ENCODE assay signal across 12 mouse cellular contexts in genomic region chr5:75976696-75977095, GRCm38 (mm10). TPM values are rescaled to one million over a fixed set of nuclear protein-coding genes. Genes with fewer than 3 reads are reported as not detected.
A peak's percentile ranks its signal among the peaks of the same experiment; 100 is the strongest.
DNase-seq lines count a peak whose midpoint lies in the region; ATAC-seq lines count a peak whose summit lies in the region.
"Had no signal": no experiment of that assay in that cellular context is flagged by ENCODE, and none has a peak within 500 bp of the region (broad histone marks: within the 10 kb centered on the region; RNA-seq: fewer than 3 reads in every experiment).

No protein-coding gene starts in this region.

- peak overlapping the region; percentile 68 for H3K4me3 ChIP-seq in heart, embryonic 15.5 days
- peak overlapping the region; percentile 72 for H3K4me3 ChIP-seq in embryonic facial prominence, embryonic 10.5 days
- H3K4me3 ChIP-seq in hindbrain, embryonic 15.5 days = peak overlapping the region; percentile 19
- peak overlapping the region; percentile 17; the same call in 1 of the 2 replicates for H3K4me3 ChIP-seq in midbrain, embryonic 12.5 days
- H3K4me3 ChIP-seq: myocyte had no signal

- DNase-seq in heart, postnatal 14 days = no peak
- DNase-seq in embryonic facial prominence, embryonic 10.5 days (ENCODE audit: low spot score) = peak; percentile 25
- no peak for DNase-seq in urinary bladder, postnatal 14 days (ENCODE audit: low spot score)
- DNase-seq in layer of hippocampus, postnatal 10 days (ENCODE audit: low spot score in 2 of 2) = no peak
- DNase-seq: adrenal gland, adult 8-10 months; thymus, postnatal 14 days had no signal

- H3K36me3 ChIP-seq in heart, embryonic 15.5 days = no peaks in the 10 kb centered on the region
- no peaks in the 10 kb centered on the region for H3K36me3 ChIP-seq in embryonic facial prominence, embryonic 10.5 days (replicated peaks)
- H3K36me3 ChIP-seq in hindbrain, embryonic 15.5 days = no peaks in the 10 kb centered on the region
- no peaks in the 10 kb centered on the region for H3K36me3 ChIP-seq in midbrain, embryonic 12.5 days

- H3K9ac ChIP-seq in heart, embryonic 15.5 days = peak overlapping the region; percentile 31; the same call in 1 of the 2 replicates
- H3K9ac ChIP-seq in hindbrain, embryonic 15.5 days = no peak overlapping the region
- no peak overlapping the region for H3K9ac ChIP-seq in midbrain, embryonic 12.5 days (replicated peaks)

- no peaks in the 10 kb centered on the region for H3K9me3 ChIP-seq in heart, embryonic 15.5 days (replicated peaks)
- H3K9me3 ChIP-seq in embryonic facial prominence, embryonic 10.5 days = no peaks in the 10 kb centered on the region
- no peaks in the 10 kb centered on the region for H3K9me3 ChIP-seq in hindbrain, embryonic 15.5 days
- no peaks in the 10 kb centered on the region for H3K9me3 ChIP-seq in midbrain, embryonic 12.5 days

- peaks cover 13% of the 10 kb centered on the region for H3K4me1 ChIP-seq in heart, embryonic 15.5 days (replicated peaks)
- H3K4me1 ChIP-seq in embryonic facial prominence, embryonic 10.5 days = peaks cover 24% of the 10 kb centered on the region
- H3K4me1 ChIP-seq in hindbrain, embryonic 15.5 days (replicated peaks) = peaks cover 21% of the 10 kb centered on the region
- peaks cover 22% of the 10 kb centered on the region for H3K4me1 ChIP-seq in midbrain, embryonic 12.5 days

- peak overlapping the region; percentile 33 for H3K4me2 ChIP-seq in heart, embryonic 15.5 days
- peak overlapping the region; percentile 99 for H3K4me2 ChIP-seq in hindbrain, embryonic 15.5 days
- peak overlapping the region; percentile 99 for H3K4me2 ChIP-seq in midbrain, embryonic 12.5 days (replicated peaks)

- intact Hi-C loops in heart, postnatal 14 days (cut with DNase I) = loop anchor here (2.0 to 10.0 kb wide), 3 partner anchors 50 to 138 kb away; no protein-coding TSS in a partner anchor

- 58% methylated on average over 9 of the region's 9 CpGs for WGBS in heart, embryonic 15.5 days
- WGBS in embryonic facial prominence, embryonic 10.5 days = 29% methylated on average over 9 of the region's 9 CpGs
- WGBS in hindbrain, embryonic 15.5 days = 53% methylated on average over 9 of the region's 9 CpGs
- 27% methylated on average over 9 of the region's 9 CpGs for WGBS in midbrain, embryonic 12.5 days

- H3K27ac ChIP-seq in heart, embryonic 15.5 days = peak overlapping the region; percentile 63
- no peak overlapping the region for H3K27ac ChIP-seq in embryonic facial prominence, embryonic 10.5 days (replicated peaks)
- no peak overlapping the region for H3K27ac ChIP-seq in hindbrain, embryonic 15.5 days (replicated peaks)
- H3K27ac ChIP-seq in midbrain, embryonic 12.5 days (replicated peaks) = no peak overlapping the region

- ATAC-seq in heart, embryonic 15.5 days (replicated peaks; ENCODE audit: insufficient number of reproducible peaks, insufficient read depth, low FRiP score, low read depth) = no peak
- ATAC-seq in hindbrain, embryonic 15.5 days (ENCODE audit: low FRiP score, low read depth) = no peak
- no peak for ATAC-seq in midbrain, embryonic 12.5 days (ENCODE audit: low FRiP score, low read depth)
- no peak for ATAC-seq in megakaryocyte progenitor cell, adult 5-6 weeks (replicated peaks; ENCODE audit: poor library complexity)

- H3K27me3 ChIP-seq in heart, embryonic 15.5 days = peaks cover 25% of the 10 kb centered on the region
- peaks cover 85% of the 10 kb centered on the region for H3K27me3 ChIP-seq in embryonic facial prominence, embryonic 10.5 days (replicated peaks; ENCODE audit: low read depth, poor library complexity, severe bottlenecking)
- peaks cover 36% of the 10 kb centered on the region for H3K27me3 ChIP-seq in hindbrain, embryonic 15.5 days
- peaks cover 72% of the 10 kb centered on the region for H3K27me3 ChIP-seq in midbrain, embryonic 12.5 days
- H3K27me3 ChIP-seq: CH12.LX had no signal

RNA-seq across cellular contexts. Expression of gene Kdr, which starts 1.6 kb away (rescaled TPM):
- polyA plus RNA-seq in heart, embryonic 15.5 days (2015; fragmentation: Nextera tagmentation; extraction: Ambion mirVana) = 35.4 and 35.6 TPM in 2 replicates
- total RNA-seq in heart, postnatal 14 days (2021) = 100 to 1,000 TPM in 1 of 2 experiments, 10 to 100 TPM in 1; 89.7 to 101 TPM
- 25.5 and 26.0 TPM in 2 replicates for polyA plus RNA-seq in embryonic facial prominence, embryonic 10.5 days (2016; fragmentation: Nextera tagmentation; extraction: Ambion mirVana)
- polyA plus RNA-seq in hindbrain, embryonic 15.5 days (2015; fragmentation: Nextera tagmentation; extraction: Ambion mirVana) = 23.8 and 24.4 TPM in 2 replicates
- 29.2 and 32.2 TPM in 2 replicates for polyA plus RNA-seq in midbrain, embryonic 12.5 days (2016; fragmentation: Nextera tagmentation; extraction: Ambion mirVana)
- total RNA-seq in megakaryocyte progenitor cell, adult 5-6 weeks (2015) = 0.02 and 0.10 TPM in 2 replicates
- not detected in 2 replicates for total RNA-seq in megakaryocyte progenitor cell, adult 5-6 weeks (2017)
- total RNA-seq in layer of hippocampus, postnatal 10 days (2021) = 10 to 100 TPM; 26.9 to 30.2 TPM
- total RNA-seq: CH12.LX had no signal
- polyA plus RNA-seq: myocyte had no signal

Comparison
In these comparisons a context has a peak if more than half of its experiments do, and no peak if none do; other contexts are left out.
1. H3K4me2 ChIP-seq: peak in every context shown above with its lines; median percentile 99 in hindbrain, embryonic 15.5 days; 99 in midbrain, embryonic 12.5 days; 33 in heart, embryonic 15.5 days.
2. H3K4me3 ChIP-seq: peak in every context shown above with its lines; median percentile 72 in embryonic facial prominence, embryonic 10.5 days; 68 in heart, embryonic 15.5 days; 19 in hindbrain, embryonic 15.5 days; 17 in midbrain, embryonic 12.5 days.